Mouse (Mus musculus) hindbrain, embryonic 15.5 days (tissue): Measurements from ENCODE around the gene Pth1r. TPM values are rescaled to one million over a fixed set of nuclear protein-coding genes. Genes with fewer than 3 reads are reported as not detected.

Source experiments
- ATAC-seq: fragments of 200-750 bp; cut with Nextera tagmentation; 2 replicates; pipeline ENCODE4 v1.8.0; 2017; ENCODE audit warnings: low read depth, moderate number of reproducible peaks, moderate TSS enrichment; ENCODE audit not compliant: low FRiP score
- H3K27ac ChIP-seq: fragments of 300-500 bp; sonication (generic); replicated peaks from 2 replicates; pipeline ENCODE4 v1.5.1; 2015; ENCODE audit warnings: mild to moderate bottlenecking, inconsistent platforms
- H3K27me3 ChIP-seq: fragments of 300-500 bp; sonication (generic); 2 replicates; pipeline ENCODE4 v1.6.1; 2015; ENCODE audit warnings: control low read depth, inconsistent platforms
- H3K36me3 ChIP-seq: fragments of 300-500 bp; sonication (generic); 2 replicates; pipeline ENCODE4 v1.6.1; 2015; ENCODE audit warnings: control low read depth, inconsistent platforms
- H3K4me1 ChIP-seq: fragments of 300-500 bp; sonication (generic); replicated peaks from 2 replicates; pipeline ENCODE4 v1.6.1; 2015; ENCODE audit warnings: control low read depth, inconsistent platforms
- H3K4me2 ChIP-seq: fragments of 300-500 bp; sonication (generic); 2 replicates; pipeline ENCODE4 v1.6.1; 2015; ENCODE audit warnings: moderate library complexity, mild to moderate bottlenecking, inconsistent platforms
- H3K4me3 ChIP-seq: fragments of 300-500 bp; sonication (generic); 2 replicates; pipeline ENCODE4 v1.5.1; 2015; ENCODE audit warnings: mild to moderate bottlenecking, inconsistent platforms
- H3K9ac ChIP-seq: fragments of 300-500 bp; sonication (generic); 2 replicates; pipeline ENCODE4 v1.6.1; 2015; ENCODE audit warnings: inconsistent platforms
- H3K9me3 ChIP-seq: fragments of 300-500 bp; sonication (generic); 2 replicates; pipeline ENCODE4 v1.6.1; 2016; ENCODE audit warnings: control low read depth, inconsistent platforms
- WGBS: fragments of 180-500 bp; shearing (Covaris S2); methylation state at CpG from one replicate; pipeline ENCODE4 v1.1.7; 2015; 5-methylcytosine and 5-hydroxymethylcytosine counted together
- polyA plus RNA-seq: library from polyadenylated mRNA; unstranded; fragments of >200 nt; fragmentation: Nextera tagmentation; extraction: Ambion mirVana; gene quantifications from 2 replicates; pipeline ENCODE4 v1.2.1, GENCODE M21; 2015

Pth1r gene
- polyA plus RNA-seq, 1 experiment from 2014 or later, result 12.0 TPM

- ATAC-seq, result peak; percentile 84
- peak overlapping the region; percentile 43 for H3K4me3 ChIP-seq
- H3K27ac ChIP-seq, result no peak overlapping the region
- H3K36me3 ChIP-seq, result no peaks in the 10 kb centered on the region
- 0% methylated on average over 26 of the region's 26 CpGs for WGBS
- H3K4me1 ChIP-seq, result peaks cover 28% of the 10 kb centered on the region
- peak overlapping the region; percentile 24; the same call in 1 of the 2 replicates for H3K9ac ChIP-seq
- H3K27me3 ChIP-seq, result peaks cover 25% of the 10 kb centered on the region
- H3K9me3 ChIP-seq, result no peaks in the 10 kb centered on the region
- peak overlapping the region; percentile 78 for H3K4me2 ChIP-seq
Measured at GRCm38 (mm10) chr9:110732623-110733022, 14.3 kb downstream of the Pth1r start.

- H3K9me3 ChIP-seq, result no peaks in the 10 kb centered on the region
- H3K36me3 ChIP-seq, result no peaks in the 10 kb centered on the region
- peaks cover 30% of the 10 kb centered on the region for H3K4me1 ChIP-seq
- H3K9ac ChIP-seq, result no peak overlapping the region
- H3K27ac ChIP-seq, result no peak overlapping the region
- peaks cover 29% of the 10 kb centered on the region for H3K27me3 ChIP-seq
- no peak for ATAC-seq
- no peak overlapping the region for H3K4me2 ChIP-seq
- no peak overlapping the region for H3K4me3 ChIP-seq
- 57% methylated on average over 4 of the region's 4 CpGs for WGBS
Measured at GRCm38 (mm10) chr9:110731859-110732258, 15.1 kb downstream of the Pth1r start.

GRCm38 (mm10) chr9:110729841-110730240 lies 17.1 kb downstream of the Pth1r start:
- ATAC-seq, result no peak
- Histone ChIP-seq H3K27me3 (peaks cover 29% of the 10 kb centered on the region), H3K9me3 (no peaks in the 10 kb centered on the region), H3K36me3 (no peaks in the 10 kb centered on the region), H3K4me1 (peaks cover 38% of the 10 kb centered on the region), H3K4me2 (no peak overlapping the region), H3K27ac (no peak overlapping the region), H3K9ac (no peak overlapping the region), H3K4me3 (no peak overlapping the region)
- WGBS, result 29% methylated on average over 8 of the region's 8 CpGs

GRCm38 (mm10) chr9:110726867-110727266 lies 20.1 kb downstream of the Pth1r start:
- peaks cover 16% of the 10 kb centered on the region for H3K27me3 ChIP-seq
- ATAC-seq, result no peak
- H3K9ac ChIP-seq, result peak overlapping the region; percentile 38
- no peaks in the 10 kb centered on the region for H3K9me3 ChIP-seq
- H3K36me3 ChIP-seq, result no peaks in the 10 kb centered on the region; the same call in 1 of the 2 replicates
- peak overlapping the region; percentile 83 for H3K4me2 ChIP-seq
- H3K4me3 ChIP-seq, result peak overlapping the region; percentile 34
- peaks cover 21% of the 10 kb centered on the region for H3K4me1 ChIP-seq
- 12% methylated on average over 33 of the region's 33 CpGs for WGBS
- H3K27ac ChIP-seq, result no peak overlapping the region

GRCm38 (mm10) chr9:110725721-110726135 lies 21.2 kb downstream of the Pth1r start:
- peak; percentile 29; the same call in 1 of the 2 replicates for ATAC-seq
- WGBS, result 14% methylated on average over 9 of the region's 9 CpGs
- H3K4me2 ChIP-seq, result no peak overlapping the region
- H3K27me3 ChIP-seq, result peaks cover 16% of the 10 kb centered on the region
- H3K9me3 ChIP-seq, result no peaks in the 10 kb centered on the region
- H3K9ac ChIP-seq, result no peak overlapping the region
- peaks cover 21% of the 10 kb centered on the region for H3K4me1 ChIP-seq
- H3K36me3 ChIP-seq, result no peaks in the 10 kb centered on the region; the same call in 1 of the 2 replicates
- no peak overlapping the region for H3K27ac ChIP-seq
- H3K4me3 ChIP-seq, result no peak overlapping the region

- Histone ChIP-seq H3K27ac (no peak overlapping the region), H3K4me3 (no peak overlapping the region), H3K4me2 (no peak overlapping the region), H3K36me3 (no peaks in the 10 kb centered on the region; the same call in 1 of the 2 replicates), H3K4me1 (peaks cover 16% of the 10 kb centered on the region), H3K9ac (no peak overlapping the region), H3K9me3 (no peaks in the 10 kb centered on the region), H3K27me3 (no peaks in the 10 kb centered on the region)
- no peak for ATAC-seq
- 77% methylated on average over 10 of the region's 10 CpGs for WGBS
Measured at GRCm38 (mm10) chr9:110722060-110722459, 24.9 kb downstream of the Pth1r start.

GRCm38 (mm10) chr9:110719977-110720376 lies 27.0 kb downstream of the Pth1r start:
- Histone ChIP-seq H3K27ac (no peak overlapping the region), H3K9me3 (no peaks in the 10 kb centered on the region), H3K4me1 (no peaks in the 10 kb centered on the region), H3K4me2 (no peak overlapping the region), H3K36me3 (peaks cover 4% of the 10 kb centered on the region), H3K27me3 (no peaks in the 10 kb centered on the region), H3K9ac (no peak overlapping the region), H3K4me3 (no peak overlapping the region)
- ATAC-seq, result no peak
- WGBS, result 68% methylated on average over 5 of the region's 5 CpGs

GRCm38 (mm10) chr9:110718810-110719209 lies 28.1 kb downstream of the Pth1r start:
- Histone ChIP-seq H3K36me3 (peaks cover 12% of the 10 kb centered on the region; the same call in 1 of the 2 replicates), H3K9ac (no peak overlapping the region), H3K27me3 (no peaks in the 10 kb centered on the region), H3K4me2 (no peak overlapping the region), H3K27ac (no peak overlapping the region), H3K4me3 (no peak overlapping the region), H3K4me1 (no peaks in the 10 kb centered on the region), H3K9me3 (no peaks in the 10 kb centered on the region)
- no peak for ATAC-seq
- 83% methylated on average over 3 of the region's 3 CpGs for WGBS

- no peak overlapping the region for H3K4me2 ChIP-seq
- H3K36me3 ChIP-seq, result peaks cover 12% of the 10 kb centered on the region; the same call in 1 of the 2 replicates
- no peaks in the 10 kb centered on the region for H3K27me3 ChIP-seq
- 93% methylated on average over 6 of the region's 6 CpGs for WGBS
- no peaks in the 10 kb centered on the region for H3K4me1 ChIP-seq
- H3K4me3 ChIP-seq, result no peak overlapping the region
- no peak overlapping the region for H3K9ac ChIP-seq
- no peaks in the 10 kb centered on the region for H3K9me3 ChIP-seq
- H3K27ac ChIP-seq, result no peak overlapping the region
- ATAC-seq, result no peak
Measured at GRCm38 (mm10) chr9:110718071-110718470, 28.9 kb downstream of the Pth1r start.

GRCm38 (mm10) chr9:110716775-110717174 lies 30.2 kb downstream of the Pth1r start:
- Histone ChIP-seq H3K4me1 (no peaks in the 10 kb centered on the region), H3K27me3 (no peaks in the 10 kb centered on the region), H3K27ac (no peak overlapping the region), H3K4me2 (no peak overlapping the region), H3K4me3 (no peak overlapping the region), H3K9me3 (no peaks in the 10 kb centered on the region), H3K9ac (no peak overlapping the region), H3K36me3 (peaks cover 16% of the 10 kb centered on the region; the same call in 1 of the 2 replicates)
- peak; percentile 85; the same call in 1 of the 2 replicates for ATAC-seq
- 27% methylated on average over 4 of the region's 4 CpGs for WGBS

- H3K9ac ChIP-seq, result no peak overlapping the region
- H3K4me1 ChIP-seq, result no peaks in the 10 kb centered on the region
- H3K36me3 ChIP-seq, result peaks cover 16% of the 10 kb centered on the region; the same call in 1 of the 2 replicates
- H3K4me2 ChIP-seq, result no peak overlapping the region
- WGBS, result 78% methylated on average over 1 of the region's 1 CpGs
- no peak overlapping the region for H3K27ac ChIP-seq
- no peak for ATAC-seq
- no peaks in the 10 kb centered on the region for H3K27me3 ChIP-seq
- H3K4me3 ChIP-seq, result no peak overlapping the region
- no peaks in the 10 kb centered on the region for H3K9me3 ChIP-seq
Measured at GRCm38 (mm10) chr9:110715426-110715825, 31.5 kb downstream of the Pth1r start.

GRCm38 (mm10) chr9:110713389-110713788 lies 33.6 kb downstream of the Pth1r start:
- H3K36me3 ChIP-seq, result peaks cover 19% of the 10 kb centered on the region; the same call in 1 of the 2 replicates
- H3K4me2 ChIP-seq, result no peak overlapping the region
- ATAC-seq, result no peak
- H3K9ac ChIP-seq, result no peak overlapping the region
- no peaks in the 10 kb centered on the region for H3K9me3 ChIP-seq
- 84% methylated on average over 1 of the region's 1 CpGs for WGBS
- H3K27ac ChIP-seq, result no peak overlapping the region
- no peak overlapping the region for H3K4me3 ChIP-seq
- H3K4me1 ChIP-seq, result no peaks in the 10 kb centered on the region
- no peaks in the 10 kb centered on the region for H3K27me3 ChIP-seq

GRCm38 (mm10) chr9:110712545-110712944 lies 34.4 kb downstream of the Pth1r start:
- Histone ChIP-seq H3K4me2 (no peak overlapping the region), H3K4me1 (no peaks in the 10 kb centered on the region), H3K9ac (no peak overlapping the region), H3K36me3 (peaks cover 19% of the 10 kb centered on the region; the same call in 1 of the 2 replicates), H3K27ac (no peak overlapping the region), H3K27me3 (no peaks in the 10 kb centered on the region), H3K4me3 (no peak overlapping the region), H3K9me3 (no peaks in the 10 kb centered on the region)
- 94% methylated on average over 4 of the region's 4 CpGs for WGBS
- no peak for ATAC-seq
